Mouse (Mus musculus) skeletal muscle tissue, postnatal 0 days (tissue): ENCODE data around the gene Mtif3. TPM values are rescaled to one million over a fixed set of nuclear protein-coding genes. Genes with fewer than 3 reads are reported as not detected.

Source experiments
- polyA plus RNA-seq: library from polyadenylated mRNA; unstranded; fragments of >200 nt; fragmentation: Nextera tagmentation; extraction: Ambion mirVana; gene quantifications from 2 replicates; pipeline ENCODE4 v1.2.1, GENCODE M21; 2015

Gene Mtif3
- polyA plus RNA-seq: 22.2 and 27.0 TPM in 2 replicates

DNA sequence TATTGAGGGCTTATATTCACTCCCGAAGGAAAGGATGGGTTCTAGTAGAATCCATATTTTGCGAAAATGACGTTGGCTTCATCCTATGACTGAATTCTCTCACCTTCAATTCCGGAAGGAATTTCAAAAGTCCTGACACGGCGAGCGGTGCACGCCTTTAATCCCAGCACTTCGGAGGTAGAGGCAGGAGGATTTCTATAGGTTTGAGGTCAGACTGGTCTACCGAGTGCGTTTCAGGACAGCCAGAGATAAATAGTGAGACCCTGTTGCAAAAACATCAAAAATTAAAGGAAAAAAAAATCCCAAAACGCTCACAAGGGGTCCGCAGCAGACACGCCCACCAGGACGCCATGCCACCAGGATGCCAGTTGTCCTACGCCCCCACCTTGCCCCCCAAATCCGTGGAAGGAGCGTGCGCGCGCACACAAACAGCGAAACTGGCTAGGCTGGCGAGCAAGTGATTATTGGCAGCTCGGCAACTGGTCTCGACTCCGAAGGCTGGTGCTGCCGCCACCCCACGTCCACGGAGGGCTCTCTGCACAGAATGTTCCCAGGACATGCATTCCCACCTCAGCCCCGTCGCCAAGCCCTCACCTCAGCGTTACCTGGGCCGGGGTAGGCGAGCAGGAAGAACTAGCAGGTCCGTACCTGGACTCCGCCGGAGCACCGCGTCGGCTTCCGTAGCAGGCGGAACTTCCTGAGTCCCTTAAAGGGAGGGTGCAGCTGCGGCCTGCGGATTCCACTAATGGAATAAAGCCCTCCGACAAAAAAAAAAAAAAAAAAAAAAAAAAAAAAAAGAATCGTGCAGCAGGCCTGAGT, at the start of gene Mtif3:
TSS of gene Mtif3 (minus strand) at position 683 of the 819 bp plus-strand sequence.

DNA sequence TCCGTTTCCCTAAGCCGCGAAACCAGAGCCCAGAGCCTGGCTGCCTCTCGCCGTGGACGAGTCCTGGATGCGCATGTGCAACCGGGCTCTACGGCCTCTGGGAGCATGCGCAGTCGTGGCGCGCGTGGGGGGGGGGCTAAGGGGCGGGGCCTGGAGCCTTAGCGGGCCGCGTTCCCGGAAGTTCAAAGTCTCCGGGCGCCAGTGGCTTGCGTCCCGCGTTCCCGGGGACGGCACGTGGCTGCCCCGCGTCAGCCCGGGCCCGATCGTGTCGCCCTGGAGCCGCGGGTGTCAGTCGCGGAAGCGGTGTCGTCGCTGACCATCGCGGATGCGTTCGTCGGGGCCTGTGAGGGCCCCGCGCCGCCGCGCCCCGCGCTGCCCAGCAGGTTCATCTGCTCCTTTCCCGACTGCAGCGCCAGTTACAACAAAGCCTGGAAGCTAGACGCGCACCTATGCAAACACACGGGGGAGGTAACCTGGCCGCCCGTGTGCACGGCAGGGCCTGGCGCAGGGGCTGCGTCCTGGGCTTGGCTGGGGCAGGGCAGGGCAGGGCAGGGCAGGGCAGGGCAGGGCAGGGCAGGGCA, 15.0 kb downstream of the Mtif3 start, which contains the start of gene Gtf3a:
TSS of gene Gtf3a (plus strand) at position 150 of the 581 bp plus-strand sequence.

Other genes starting within 250 kb of the Mtif3 start
- gene Usp12, start 168.8 kb downstream of the Mtif3 start, polyA plus RNA-seq: 7.5 and 7.8 TPM in 2 replicates
- 349 and 357 TPM in 2 replicates for gene Rpl21, start 130.9 kb downstream of the Mtif3 start, polyA plus RNA-seq
- gene Rasl11a, start 118.7 kb downstream of the Mtif3 start, polyA plus RNA-seq: 8.3 and 9.6 TPM in 2 replicates
- gene Gtf3a, start 15.1 kb downstream of the Mtif3 start, polyA plus RNA-seq: 58.0 and 64.6 TPM in 2 replicates
- gene Lnx2, start 112.8 kb upstream of the Mtif3 start, polyA plus RNA-seq: 3.6 and 4.5 TPM in 2 replicates
- gene Polr1d, start 113.2 kb upstream of the Mtif3 start, polyA plus RNA-seq: 105 and 109 TPM in 2 replicates
- gene Gsx1, start 224.9 kb upstream of the Mtif3 start, polyA plus RNA-seq: not detected in 2 replicates